Mouse (Mus musculus): ENCODE data around the gene C1qtnf4.
"Not testable (repeated sequence)": the region's sequence is repeated elsewhere in the genome, so short reads cannot be mapped to it uniquely, and the experiment has no call there.

The C1qtnf4 gene

GRCm38 (mm10) chr2:90886436-90886835 is 776 bp downstream of the C1qtnf4 start:
- DNase-seq = no peak

GRCm38 (mm10) chr2:90887627-90888026 is 2.0 kb downstream of the C1qtnf4 start:
- DNase-seq = no peak

GRCm38 (mm10) chr2:90889550-90890548 is 4.2 kb downstream of the C1qtnf4 start:
- peak; percentile 54 to 78 for DNase-seq

DNA sequence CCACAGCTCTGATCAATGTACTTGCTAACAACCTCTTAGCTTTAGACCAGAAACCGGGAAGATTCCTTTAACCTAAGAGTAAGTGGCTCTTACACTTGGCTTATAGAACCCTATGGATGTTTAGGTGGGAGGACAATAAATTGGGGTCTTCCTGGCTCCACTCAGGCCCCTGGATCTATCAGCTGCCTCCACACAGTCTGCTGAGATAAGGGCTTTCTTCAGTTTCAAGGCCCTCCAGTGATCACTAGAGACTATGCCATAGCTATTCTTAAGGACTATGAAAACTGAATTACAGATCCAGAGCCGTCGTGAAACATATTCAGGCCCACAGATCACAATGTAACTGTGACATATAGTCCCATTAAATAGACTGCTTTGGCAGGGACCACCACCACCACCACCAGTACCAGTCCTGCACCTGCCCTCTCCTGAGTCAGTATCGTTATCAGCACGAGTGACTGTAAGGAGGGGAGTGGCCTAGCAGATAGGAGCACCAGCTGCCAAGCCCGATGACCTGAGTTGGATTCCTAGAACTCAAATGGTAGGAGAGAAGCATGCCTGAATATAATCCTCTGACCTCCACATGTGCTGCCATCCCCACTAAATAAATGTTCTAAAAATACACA is 8.1 kb downstream of the C1qtnf4 start:
- DNase-seq = no peak

DNA sequence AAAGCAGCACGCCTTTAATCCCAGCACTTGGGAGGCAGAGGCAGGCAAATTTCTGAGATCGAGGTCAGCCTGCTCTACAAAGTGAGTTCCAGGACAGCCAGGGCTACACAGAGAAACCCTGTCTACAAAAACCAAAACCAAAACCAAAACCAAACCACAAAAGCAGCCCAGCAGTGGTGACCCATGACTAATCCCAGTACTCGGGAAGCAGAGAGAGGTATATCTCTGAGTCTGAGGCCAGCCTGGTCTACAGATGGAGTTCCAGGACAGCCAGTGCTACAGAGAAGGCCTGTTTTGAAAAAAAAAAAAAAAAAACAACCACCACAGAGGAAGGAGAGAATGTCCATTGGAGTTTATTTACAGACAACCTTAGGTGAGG is 8.6 kb downstream of the C1qtnf4 start:
- DNase-seq = not testable (repeated sequence)

GRCm38 (mm10) chr2:90903398-90903797 is 17.7 kb downstream of the C1qtnf4 start:
- no peak for DNase-seq

DNA sequence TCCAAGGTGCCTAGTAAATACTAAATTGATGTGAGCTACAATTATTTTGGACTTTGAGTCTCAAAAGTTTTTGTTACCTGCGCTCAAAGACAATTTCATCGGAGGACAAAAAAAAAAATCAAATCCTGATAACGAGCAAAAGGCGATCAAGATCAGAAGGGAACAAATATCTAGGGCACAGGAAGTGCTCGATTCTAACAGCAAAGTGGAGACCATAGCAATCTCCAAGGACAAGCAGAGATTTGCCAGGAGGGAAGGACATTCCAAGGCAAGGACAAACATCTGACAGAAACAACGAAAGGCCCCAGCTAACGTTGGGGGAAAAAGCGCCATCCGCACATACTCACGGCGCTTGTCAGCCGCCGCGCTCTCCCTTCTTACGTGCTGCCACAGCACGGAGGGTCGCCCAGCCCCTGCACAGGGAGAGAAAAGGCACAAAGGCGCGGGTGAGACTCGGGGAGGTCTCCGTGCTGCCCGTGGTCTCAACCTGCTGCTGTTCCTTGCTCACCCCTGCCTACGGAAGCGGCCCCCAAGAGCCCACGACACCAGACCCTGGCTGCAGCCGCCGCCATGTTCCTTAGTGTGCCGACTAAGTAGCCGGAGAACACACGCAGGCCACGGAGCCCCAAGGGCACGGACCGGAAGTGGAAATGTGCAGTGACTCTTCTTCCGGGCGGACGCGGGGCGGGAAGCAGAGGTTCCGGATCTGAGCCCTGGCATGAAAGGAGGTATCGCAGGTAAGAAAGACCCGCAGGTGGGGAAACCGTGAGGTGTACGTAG is 18.6 kb downstream of the C1qtnf4 start, which contains the start of the genes Kbtbd4 and Ndufs3:
Gene Kbtbd4 (plus strand): TSS at position 665 of the 780 bp plus-strand sequence.
Gene Ndufs3 (minus strand): TSS at position 752 of the 780 bp plus-strand sequence.
- peak; percentile 92 for DNase-seq

- DNase-seq = no peak
Measured at GRCm38 (mm10) chr2:90904856-90905224, 19.2 kb downstream of the C1qtnf4 start.

- no peak for DNase-seq
Measured at GRCm38 (mm10) chr2:90906721-90907120, 21.1 kb downstream of the C1qtnf4 start.

GRCm38 (mm10) chr2:90910861-90911260 is 25.2 kb downstream of the C1qtnf4 start:
- no peak for DNase-seq

DNA sequence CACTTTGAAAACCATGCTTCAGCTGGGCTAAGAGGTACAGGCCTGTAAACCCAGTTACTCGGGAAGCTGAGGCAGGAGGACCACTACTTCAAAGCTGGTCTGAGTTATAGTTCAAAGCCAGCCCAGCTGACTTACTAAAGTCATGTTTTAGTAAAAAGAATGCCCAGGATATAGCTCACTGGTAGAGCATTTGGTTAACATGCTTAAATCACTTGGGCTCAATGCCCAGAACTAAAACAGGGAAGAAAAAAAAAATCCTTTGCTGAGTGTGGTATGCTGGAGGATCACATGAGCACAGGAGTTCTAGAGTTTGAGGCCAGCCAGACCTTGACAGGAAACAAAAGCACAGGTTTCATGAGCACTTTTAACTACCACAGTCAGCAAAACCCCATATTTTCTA is 26.0 kb downstream of the C1qtnf4 start:
- no peak for DNase-seq

DNA sequence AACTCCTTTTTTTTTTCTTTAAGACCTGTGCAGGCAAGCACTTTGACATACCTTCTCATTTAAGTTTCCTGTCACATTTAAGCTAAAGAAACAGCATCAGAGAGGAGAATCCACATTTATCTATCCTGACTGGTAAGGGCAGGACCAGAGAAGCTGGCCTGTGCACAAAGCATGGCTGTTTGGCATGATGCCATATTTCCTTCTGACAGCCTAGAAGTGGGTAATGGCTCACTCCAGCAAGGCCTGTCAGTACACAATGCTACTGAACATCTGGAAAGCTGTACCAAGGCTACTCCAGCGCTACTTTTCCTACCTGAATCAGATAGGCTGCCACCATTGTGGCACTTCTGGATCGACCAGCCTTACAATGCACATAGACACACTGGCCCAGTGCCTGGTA is 28.0 kb downstream of the C1qtnf4 start:
- DNase-seq = no peak

GRCm38 (mm10) chr2:90915516-90915915 is 29.9 kb downstream of the C1qtnf4 start:
- no peak for DNase-seq

DNA sequence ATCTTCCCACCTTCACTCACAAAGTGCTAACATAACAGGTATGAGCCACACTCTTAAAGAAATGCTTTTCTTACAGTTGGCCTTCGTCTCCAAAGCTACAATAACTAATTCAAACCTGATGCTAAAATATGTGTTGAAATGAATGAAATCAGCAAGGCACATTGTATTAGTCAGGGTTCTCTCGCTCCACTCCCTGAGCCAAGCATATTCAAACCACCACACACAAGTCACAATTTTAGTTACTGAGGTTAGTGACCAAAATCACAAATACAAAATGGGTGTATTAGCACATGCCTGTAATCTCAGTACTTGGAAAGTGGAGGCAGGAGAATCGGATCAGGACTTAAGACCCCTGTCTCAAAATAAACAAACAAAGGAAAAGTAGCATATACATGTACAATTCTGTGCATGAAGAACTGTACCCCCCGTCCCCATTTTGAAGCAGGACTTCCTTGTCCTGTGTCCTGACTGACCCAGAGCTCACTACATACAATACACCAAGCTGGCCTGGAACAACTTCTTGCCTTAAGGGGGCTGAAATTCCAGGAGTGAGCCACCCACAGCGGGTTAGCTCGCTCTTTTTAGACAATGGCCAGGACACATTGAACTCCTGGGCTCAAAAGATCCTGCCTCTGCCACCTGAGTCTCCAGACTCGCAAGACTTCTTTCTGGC is 31.0 kb downstream of the C1qtnf4 start:
- DNase-seq = no peak

GRCm38 (mm10) chr2:90917233-90917998 is 31.8 kb downstream of the C1qtnf4 start:
- peak; percentile 85 to 89 for DNase-seq

DNA sequence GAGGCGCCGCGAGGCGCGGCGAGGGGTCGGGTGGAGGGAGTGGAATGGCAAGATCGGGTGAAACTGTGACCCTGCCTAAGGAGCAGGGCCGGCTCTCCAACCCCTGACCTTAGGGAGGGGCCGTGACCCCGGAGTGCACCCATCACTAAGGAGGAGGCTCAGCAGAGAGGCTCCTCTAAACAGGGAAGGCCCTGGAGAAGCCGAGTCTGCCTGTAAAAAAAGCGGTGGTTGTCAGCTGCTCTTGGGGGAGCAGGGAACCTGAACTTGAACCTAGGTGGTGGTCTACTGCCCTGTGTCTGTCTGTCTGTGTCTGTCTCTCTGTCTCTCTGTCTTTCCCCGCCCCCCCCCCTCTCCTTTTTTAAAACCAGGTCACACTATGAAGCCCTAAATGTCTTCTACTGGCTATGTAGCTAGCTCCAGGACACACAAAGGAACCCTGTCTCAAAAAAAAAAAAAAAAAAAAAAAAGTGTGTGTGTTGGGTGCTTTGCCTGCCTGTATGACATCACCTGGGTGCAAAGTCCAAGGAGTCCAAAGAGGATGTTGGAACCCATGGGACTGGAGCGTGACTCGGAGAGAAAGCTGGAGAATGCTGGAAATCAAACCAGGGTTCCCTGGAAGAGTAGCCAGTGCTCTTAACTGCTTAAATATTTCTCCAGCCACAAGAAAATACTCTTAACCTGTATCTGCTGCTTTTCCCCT is 32.5 kb downstream of the C1qtnf4 start:
- DNase-seq = no peak

DNA sequence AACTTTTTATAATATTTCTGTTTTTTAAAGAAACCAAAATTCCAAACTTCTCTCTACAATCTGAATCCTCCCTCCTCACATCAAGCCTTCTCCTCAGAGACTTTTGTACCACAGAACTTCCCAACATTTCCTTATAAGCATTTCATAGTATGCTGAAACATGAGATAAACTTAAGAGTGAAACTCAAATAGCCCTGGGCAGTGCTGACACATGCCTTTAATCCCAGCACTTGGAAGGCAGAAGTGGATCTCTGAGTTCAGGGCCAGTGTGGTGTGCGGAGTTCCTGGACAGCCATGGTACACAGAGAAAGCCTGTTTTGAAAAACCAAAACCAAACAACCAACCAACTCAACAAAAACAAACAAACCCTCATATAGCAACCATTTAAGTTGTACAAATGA is 35.5 kb downstream of the C1qtnf4 start:
- no peak for DNase-seq

DNA sequence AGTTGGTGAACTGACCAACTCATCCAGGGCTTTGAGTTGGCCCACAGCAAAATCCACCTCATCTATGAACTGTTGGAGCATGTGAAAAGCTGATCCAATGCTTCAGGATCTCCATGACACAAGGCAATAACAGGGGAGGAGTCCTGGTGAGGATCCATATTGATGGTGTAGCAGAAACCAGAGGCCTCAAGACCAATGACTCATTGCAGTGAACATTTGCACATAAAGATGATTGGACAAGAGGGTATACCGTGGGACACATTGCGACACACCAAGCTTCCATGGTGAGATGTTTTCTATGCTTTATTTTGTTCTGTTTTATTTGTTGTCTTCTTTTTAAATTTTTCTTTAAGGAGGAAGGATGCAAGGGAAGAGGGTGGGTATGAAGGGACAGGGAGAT is 37.0 kb downstream of the C1qtnf4 start:
- DNase-seq = no peak

DNA sequence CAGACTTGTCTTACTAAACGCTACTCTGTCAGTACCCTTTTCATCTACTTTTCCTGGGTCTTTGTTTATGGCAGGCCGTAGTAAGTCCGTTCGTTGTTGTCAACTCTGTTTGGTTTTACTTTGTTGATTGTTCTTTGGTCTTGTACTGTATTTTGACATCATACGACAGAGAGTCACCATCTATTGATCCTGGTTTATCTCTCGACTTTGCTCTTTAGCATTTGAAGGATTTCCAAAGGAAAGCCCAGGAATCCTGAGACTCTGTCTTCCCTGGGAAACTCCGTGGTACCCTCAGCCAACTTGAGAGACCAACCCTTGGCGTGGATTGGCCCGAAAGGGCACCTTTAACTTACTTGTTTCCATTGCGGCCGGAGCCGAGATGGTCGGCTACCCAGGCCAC is 42.9 kb downstream of the C1qtnf4 start:
- no peak for DNase-seq

- DNase-seq = no peak
Measured at GRCm38 (mm10) chr2:90931829-90932228, 46.2 kb downstream of the C1qtnf4 start.

DNA sequence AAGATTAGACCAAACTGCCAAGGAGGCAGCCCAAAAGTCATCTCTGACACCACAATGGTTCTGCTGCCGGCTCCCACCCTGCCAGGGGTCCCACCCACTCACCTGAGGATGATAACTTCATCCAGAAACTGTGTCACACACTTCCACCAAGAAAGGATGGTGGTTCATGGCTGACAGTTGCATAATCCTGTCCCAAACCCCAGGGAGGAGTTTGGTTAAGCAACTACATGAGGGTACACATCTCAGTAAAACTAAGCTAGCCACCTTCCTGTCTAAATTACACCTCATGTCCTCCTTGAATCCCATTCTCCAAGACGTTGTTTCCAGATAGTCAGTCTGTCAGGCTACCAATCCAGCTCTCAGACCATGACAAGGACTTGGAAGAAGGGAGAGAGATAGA is 46.6 kb downstream of the C1qtnf4 start:
- DNase-seq = no peak
